Mouse (Mus musculus) MEL (cell line): ENCODE data around the gene Mnt. TPM values are rescaled to one million over a fixed set of nuclear protein-coding genes. Genes with fewer than 3 reads are reported as not detected.

Experiments
- DNase-seq: peaks from one replicate; pipeline ENCODE4 v3.0.0; 2011; ENCODE audit warnings: low read depth, low spot score
- H3K27ac ChIP-seq: 2 replicates; pipeline ENCODE4 v1.5.1; 2012; ENCODE audit warnings: low read depth, mild to moderate bottlenecking, control low read depth, low read length, moderate library complexity; ENCODE audit not compliant: control insufficient read depth
- H3K27me3 ChIP-seq, 2 experiments: fragments of 150-350 bp in 1 of 2; sonication (generic) in 1 of 2; 2 replicates each; pipeline ENCODE4 v1.6.1; 2012; ENCODE audit warnings: low read length in 2 of 2, mild to moderate bottlenecking in 2 of 2, improper control_type of control experiment in 1 of 2, moderate library complexity in 1 of 2; ENCODE audit not compliant: insufficient read depth in 2 of 2, control insufficient read depth in 1 of 2
- H3K36me3 ChIP-seq, 2 experiments: 2 replicates each; pipeline ENCODE4 v1.6.1; 2012 to 2014; ENCODE audit warnings: low read length in 2 of 2, improper control_type of control experiment in 1 of 2, inconsistent platforms in 1 of 2, mild to moderate bottlenecking in 1 of 2; ENCODE audit not compliant: insufficient read depth in 2 of 2, control insufficient read depth in 1 of 2
- H3K4me1 ChIP-seq, 2 experiments: fragments of 150-350 bp in 1 of 2; sonication (generic) in 1 of 2; 2 replicates each; pipeline ENCODE4 v1.6.1; 2012; ENCODE audit warnings: low read length in 2 of 2, improper control_type of control experiment in 1 of 2, mild to moderate bottlenecking in 1 of 2; ENCODE audit not compliant: insufficient read depth in 2 of 2, control insufficient read depth in 1 of 2
- H3K4me3 ChIP-seq, 2 experiments: fragments of 150-350 bp in 1 of 2; sonication (generic) in 1 of 2; 2 replicates each; pipeline ENCODE4 v1.5.1; 2012; ENCODE audit warnings: low read depth in 2 of 2, low read length in 2 of 2, mild to moderate bottlenecking in 2 of 2, moderate library complexity in 2 of 2, control low read depth in 1 of 2, improper control_type of control experiment in 1 of 2; ENCODE audit not compliant: control insufficient read depth in 1 of 2, insufficient read depth in 1 of 2
- H3K79me2 ChIP-seq: 2 replicates; pipeline ENCODE4 v1.6.1; 2012; ENCODE audit warnings: mild to moderate bottlenecking, low read length, moderate library complexity; ENCODE audit not compliant: control insufficient read depth, poor library complexity, insufficient read depth
- H3K9ac ChIP-seq: 2 replicates; pipeline ENCODE4 v1.6.1; 2012; ENCODE audit warnings: low read depth, mild to moderate bottlenecking, control low read depth, low read length, moderate library complexity; ENCODE audit not compliant: control insufficient read depth, poor library complexity, severe bottlenecking
- H3K9me3 ChIP-seq: fragments of 150-350 bp; sonication (generic); replicated peaks from 2 replicates; pipeline ENCODE4 v1.6.1; 2012; ENCODE audit warnings: mild to moderate bottlenecking, low read length, improper control_type of control experiment, moderate library complexity; ENCODE audit not compliant: insufficient read depth
- BHLHE40 ChIP-seq: IDR thresholded peaks from 2 replicates; pipeline ENCODE4 v1.6.1; 2012; ENCODE audit warnings: low read depth, mild to moderate bottlenecking, inconsistent platforms, low read length, improper control_type of control experiment, borderline replicate concordance
- CHD1 ChIP-seq: IDR thresholded peaks from 2 replicates; pipeline ENCODE4 v1.6.1; 2012; ENCODE audit warnings: low read depth, mild to moderate bottlenecking, inconsistent platforms, low read length, improper control_type of control experiment
- CHD2 ChIP-seq: IDR thresholded peaks from 2 replicates; pipeline ENCODE4 v1.6.1; 2011; ENCODE audit warnings: low read length, improper control_type of control experiment
- E2F4 ChIP-seq: IDR thresholded peaks from 2 replicates; pipeline ENCODE4 v1.6.1; 2011; ENCODE audit warnings: low read depth, low read length, improper control_type of control experiment, borderline replicate concordance
- KAT2A ChIP-seq: conservative IDR thresholded peaks from 2 replicates; pipeline ENCODE4 v1.6.1; 2012; ENCODE audit warnings: low read depth, low read length, improper control_type of control experiment, inconsistent platforms
- MYB ChIP-seq: IDR thresholded peaks from 2 replicates; pipeline ENCODE4 v1.6.1; 2011; ENCODE audit warnings: mild to moderate bottlenecking, low read depth, low read length, improper control_type of control experiment
- NELFE ChIP-seq: IDR thresholded peaks from 2 replicates; pipeline ENCODE4 v1.6.1; 2011; ENCODE audit warnings: low read depth, low read length, improper control_type of control experiment
- POLR2AphosphoS2 ChIP-seq: IDR thresholded peaks from 2 replicates; pipeline ENCODE4 v1.6.1; 2011; ENCODE audit warnings: low read length, improper control_type of control experiment
- POLR2AphosphoS5 ChIP-seq: IDR thresholded peaks from 2 replicates; pipeline ENCODE4 v1.6.1; 2012; ENCODE audit warnings: low read depth, borderline replicate concordance, mild to moderate bottlenecking, inconsistent platforms, low read length, moderate library complexity, mixed read lengths
- RAD21 ChIP-seq: IDR thresholded peaks from 2 replicates; pipeline ENCODE4 v1.6.1; 2011; ENCODE audit warnings: mild to moderate bottlenecking, low read depth, low read length, improper control_type of control experiment
- RCOR1 ChIP-seq: IDR thresholded peaks from 2 replicates; pipeline ENCODE4 v1.6.1; 2012; ENCODE audit warnings: low read depth, mild to moderate bottlenecking, inconsistent platforms, low read length, improper control_type of control experiment
- SIN3A ChIP-seq: IDR thresholded peaks from 2 replicates; pipeline ENCODE4 v1.6.1; 2012; ENCODE audit warnings: low read length, improper control_type of control experiment, inconsistent platforms
- SMC3 ChIP-seq: IDR thresholded peaks from 2 replicates; pipeline ENCODE4 v1.6.1; 2011; ENCODE audit warnings: low read depth, low read length, improper control_type of control experiment
- TBP ChIP-seq: IDR thresholded peaks from 2 replicates; pipeline ENCODE4 v1.8.0; 2011; ENCODE audit warnings: low read depth, low read length, improper control_type of control experiment
- TCF12 ChIP-seq: IDR thresholded peaks from 2 replicates; pipeline ENCODE4 v1.6.1; 2014; ENCODE audit warnings: low read depth, mild to moderate bottlenecking, inconsistent platforms, low read length, improper control_type of control experiment, moderate library complexity
- UBTF ChIP-seq: IDR thresholded peaks from 2 replicates; pipeline ENCODE4 v1.6.1; 2012; ENCODE audit warnings: low read depth, mild to moderate bottlenecking, inconsistent platforms, low read length, improper control_type of control experiment, moderate library complexity, borderline replicate concordance; ENCODE audit not compliant: insufficient read depth
- USF2 ChIP-seq, 2 experiments: IDR thresholded peaks; 2 replicates each; pipeline ENCODE4 v1.6.1; 2011 to 2012; ENCODE audit warnings: improper control_type of control experiment in 2 of 2, low read length in 2 of 2, borderline replicate concordance in 1 of 2, inconsistent platforms in 1 of 2, low read depth in 1 of 2, mild to moderate bottlenecking in 1 of 2; ENCODE audit not compliant: insufficient read depth in 1 of 2
- polyA plus RNA-seq, 2 experiments: library from polyadenylated mRNA; stranded (reverse) in 1 of 2; unstranded in 1 of 2; fragments of >175 nt in 1 of 2; fragments of >200 nt in 1 of 2; gene quantifications; 2 replicates each; pipeline versions ENCODE4 v1.2.1 to v1.2.4; 2012; ENCODE audit warnings: low replicate concordance in 2 of 2, low read depth in 1 of 2; ENCODE audit not compliant: insufficient read length in 2 of 2, insufficient read depth in 1 of 2, missing spikeins in 1 of 2
- total RNA-seq: library from RNA; depleted of rRNA; stranded (reverse); fragments of 300-350 nt; gene quantifications from 2 replicates; pipeline ENCODE4 v1.2.3, GENCODE M21; 2012

Mnt gene
- total and polyA plus RNA-seq, 3 experiments = 5.8 to 37.3 TPM; not detected in 1

- Histone ChIP-seq H3K9ac (no peak overlapping the region), H3K27me3 (no peaks in the 10 kb centered on the region), H3K79me2 (0 out of 2 replicates have a peak, but pooled peaks cover 1% of the 10 kb centered on the region), H3K9me3 (no peaks in the 10 kb centered on the region), H3K36me3 (peaks cover 5 to 21% of the 10 kb centered on the region in 2 experiments), H3K4me3 (no peak overlapping the region), H3K4me1 (peaks cover 0 to 17% of the 10 kb centered on the region in 2 experiments; a peak in 3 of 4 replicates), H3K27ac (no peak overlapping the region)
- no peak for DNase-seq
- no peak for TF ChIP-seq SIN3A
- TF ChIP-seq E2F4 = no peak
- no peak for TF ChIP-seq RCOR1
- TF ChIP-seq POLR2AphosphoS5 = no peak
- no peak for TF ChIP-seq USF2 (IDR thresholded peaks at IDR 0.05; ENCODE audit: borderline replicate concordance in 1 of 2, insufficient read depth in 1 of 2, low read depth in 1 of 2, low read length in 2 of 2)
- no peak for TF ChIP-seq SMC3
- no peak for TF ChIP-seq TCF12
- TF ChIP-seq MYB = no peak
These were observed 7.8 kb upstream of the Mnt start for GRCm38 (mm10) chr11:74822746-74823440.

- Histone ChIP-seq H3K79me2 (peaks cover 2% of the 10 kb centered on the region), H3K4me1 (peaks cover 0 to 29% of the 10 kb centered on the region in 2 experiments; a peak in 3 of 4 replicates), H3K4me3 (no peak overlapping the region), H3K36me3 (peaks cover 3 to 34% of the 10 kb centered on the region in 2 experiments), H3K27me3 (no peaks in the 10 kb centered on the region), H3K27ac (no peak overlapping the region), H3K9ac (no peak overlapping the region), H3K9me3 (no peaks in the 10 kb centered on the region)
- DNase-seq = peak; percentile 60
- TF ChIP-seq TCF12 (no peak), CHD2 (no peak), UBTF (no peak), BHLHE40 (no peak), RCOR1 (no peak), SIN3A (no peak), SMC3 (no peak), TBP (no peak), POLR2AphosphoS5 (no peak), NELFE (no peak), RAD21 (no peak), POLR2AphosphoS2 (no peak), KAT2A (no peak), CHD1 (no peak)
These were observed 4.6 kb upstream of the Mnt start for GRCm38 (mm10) chr11:74826151-74826550.
